Mouse (Mus musculus) cerebellum, adult 2 months (tissue): Measurements from ENCODE around the gene Spag7.

Source experiments
- CTCF ChIP-seq: fragments of 200-500 bp; IDR thresholded peaks from 2 replicates; pipeline ENCODE4 v1.5.1; 2011; ENCODE audit warnings: low read depth, mild to moderate bottlenecking, control low read depth, low read length, moderate library complexity, borderline replicate concordance; ENCODE audit not compliant: insufficient read depth
- POLR2A ChIP-seq: fragments of 200-500 bp; IDR thresholded peaks from 2 replicates; pipeline ENCODE4 v1.6.1; 2011; ENCODE audit warnings: low read length, control low read depth, borderline replicate concordance; ENCODE audit not compliant: insufficient read depth

GRCm38 (mm10) chr11:70629557-70629956, 39.7 kb downstream of the Spag7 start:
- TF ChIP-seq CTCF = peak; percentile 31; the same call in 1 of the 2 replicates
- no peak for TF ChIP-seq POLR2A
